In genomic region chr3:55590291-55590690, GRCm38 (mm10) we compare ENCODE assay signal across 18 mouse cellular contexts.
A peak's percentile ranks its signal among the peaks of the same experiment; 100 is the strongest.
DNase-seq lines count a peak whose midpoint lies in the region; ATAC-seq lines count a peak whose summit lies in the region.
"Had no signal": no experiment of that assay in that cellular context is flagged by ENCODE, and none has a peak within 500 bp of the region (broad histone marks: within the 10 kb centered on the region; RNA-seq: fewer than 3 reads in every experiment).

No protein-coding gene starts in this region.

- no peak for ATAC-seq in forebrain, embryonic 15.5 days (replicated peaks)
- no peak for ATAC-seq in frontal cortex, adult (ENCODE audit: low TSS enrichment)
- ATAC-seq: forebrain, embryonic 13.5 days had no signal

- H3K36me3 ChIP-seq in forebrain, embryonic 10.5 days (replicated peaks): no peaks in the 10 kb centered on the region
- H3K36me3 ChIP-seq in forebrain, embryonic 15.5 days: no peaks in the 10 kb centered on the region
- H3K36me3 ChIP-seq: neural tube, embryonic 12.5 days had no signal

- WGBS in forebrain, embryonic 10.5 days: 66% methylated on average over 2 of the region's 2 CpGs
- WGBS in forebrain, embryonic 15.5 days: 69% methylated on average over 2 of the region's 2 CpGs

- DNase-seq in forebrain, embryonic 10.5 days (ENCODE audit: extremely low spot score, low spot score): no peak
- peak; percentile 20 for DNase-seq in urinary bladder, postnatal 14 days (ENCODE audit: low spot score)
- DNase-seq in urinary bladder, postnatal 10 days (ENCODE audit: low spot score): no peak
- DNase-seq in cerebellum, adult 9-11 months: peak; percentile 77
- DNase-seq in kidney, adult 11 months: no peak
- no peak for DNase-seq in retina, embryonic 14.5 days (ENCODE audit: low spot score)
- DNase-seq: adrenal gland, adult 2 months; gastrocnemius, postnatal 14 days; lung, embryonic 14.5 days; thymus, adult 2 months had no signal

- no peak overlapping the region for H3K9ac ChIP-seq in forebrain, embryonic 15.5 days (replicated peaks)
- H3K9ac ChIP-seq: forebrain, embryonic 13.5 days; lung, embryonic 14.5 days; neural tube, embryonic 12.5 days had no signal

- H3K9me3 ChIP-seq in forebrain, embryonic 10.5 days: no peaks in the 10 kb centered on the region
- no peaks in the 10 kb centered on the region for H3K9me3 ChIP-seq in forebrain, embryonic 15.5 days
- H3K9me3 ChIP-seq: forebrain, embryonic 13.5 days; neural tube, embryonic 12.5 days had no signal

- no peak overlapping the region for H3K4me2 ChIP-seq in forebrain, embryonic 15.5 days (replicated peaks)
- H3K4me2 ChIP-seq: forebrain, embryonic 13.5 days; heart, embryonic 11.5 days; lung, embryonic 14.5 days; neural tube, embryonic 12.5 days had no signal

- peaks cover 53% of the 10 kb centered on the region for H3K4me1 ChIP-seq in forebrain, embryonic 10.5 days
- H3K4me1 ChIP-seq in forebrain, embryonic 15.5 days: peaks cover 20% of the 10 kb centered on the region

- no peak overlapping the region for H3K4me3 ChIP-seq in forebrain, embryonic 10.5 days
- no peak overlapping the region for H3K4me3 ChIP-seq in forebrain, embryonic 15.5 days
- H3K4me3 ChIP-seq: forebrain, embryonic 13.5 days; left cerebral cortex, adult 2 months; neural tube, embryonic 12.5 days had no signal

- no peaks in the 10 kb centered on the region for H3K27me3 ChIP-seq in forebrain, embryonic 10.5 days (ENCODE audit: poor library complexity, severe bottlenecking)
- H3K27me3 ChIP-seq in forebrain, embryonic 15.5 days: no peaks in the 10 kb centered on the region
- H3K27me3 ChIP-seq: forebrain, embryonic 13.5 days; neural tube, embryonic 12.5 days had no signal

- H3K27ac ChIP-seq in forebrain, embryonic 10.5 days: peak overlapping the region; percentile 30; the same call in 1 of the 2 replicates
- H3K27ac ChIP-seq in forebrain, embryonic 15.5 days (replicated peaks): no peak overlapping the region
- H3K27ac ChIP-seq: forebrain, embryonic 13.5 days; kidney, postnatal 0 days; left cerebral cortex, adult 2 months; macrophage; neural tube, embryonic 12.5 days had no signal

Comparison
In these comparisons a context has a peak if more than half of its experiments do, and no peak if none do; other contexts are left out.
1. DNase-seq: peak in urinary bladder, postnatal 14 days (single experiment) and cerebellum, adult 9-11 months (single experiment); none in forebrain, embryonic 10.5 days (single experiment), urinary bladder, postnatal 10 days (single experiment), kidney, adult 11 months (single experiment) and retina, embryonic 14.5 days (single experiment).